Mouse (Mus musculus) liver, embryonic 14.5 days (tissue): Measurements from ENCODE around the gene Nudt8. TPM values are rescaled to one million over a fixed set of nuclear protein-coding genes. Genes with fewer than 3 reads are reported as not detected.

Experiments
- ATAC-seq: fragments of 200-750 bp; cut with Nextera tagmentation; 2 replicates; pipeline ENCODE4 v1.8.0; 2017; ENCODE audit warnings: moderate number of reproducible peaks, mild to moderate bottlenecking, moderate library complexity; ENCODE audit not compliant: insufficient read depth
- DNase-seq, 3 experiments: peaks; one replicate each; pipeline ENCODE4 v3.0.0-alpha.2; 2012 to 2013; ENCODE audit warnings: low read depth in 3 of 3, low spot score in 3 of 3
- H3K27ac ChIP-seq: fragments of 300-500 bp; sonication (generic); 2 replicates; pipeline ENCODE4 v1.5.1; 2014; ENCODE audit warnings: moderate library complexity, mild to moderate bottlenecking, control low read depth, inconsistent platforms
- H3K27me3 ChIP-seq: fragments of 300-500 bp; sonication (generic); 2 replicates; pipeline ENCODE4 v1.6.1; 2014; ENCODE audit warnings: mild to moderate bottlenecking, low read length, moderate library complexity; ENCODE audit not compliant: control insufficient read depth, insufficient read depth
- H3K36me3 ChIP-seq: fragments of 300-500 bp; sonication (generic); replicated peaks from 2 replicates; pipeline ENCODE4 v1.6.1; 2014; ENCODE audit warnings: low read depth; ENCODE audit not compliant: control insufficient read depth, insufficient read depth
- H3K4me1 ChIP-seq, 2 experiments: fragments of 200-500 bp in 1 of 2; fragments of 300-500 bp in 1 of 2; sonication (generic) in 1 of 2; replicated peaks; 2 replicates each; pipeline ENCODE4 v1.6.1; 2012 to 2014; ENCODE audit warnings: antibody characterized with exemption in 1 of 2, inconsistent platforms in 1 of 2, low read length in 1 of 2; ENCODE audit not compliant: control insufficient read depth in 2 of 2, insufficient read depth in 2 of 2
- H3K4me2 ChIP-seq: fragments of 300-500 bp; sonication (generic); 2 replicates; pipeline ENCODE4 v1.6.1; 2014; ENCODE audit warnings: low read depth, mild to moderate bottlenecking, control low read depth, moderate library complexity
- H3K4me3 ChIP-seq, 2 experiments: fragments of 200-500 bp in 1 of 2; fragments of 300-500 bp in 1 of 2; sonication (generic) in 1 of 2; 2 replicates each; pipeline ENCODE4 v1.5.1; 2012 to 2014; ENCODE audit warnings: low read depth in 2 of 2, low read length in 2 of 2, mild to moderate bottlenecking in 2 of 2, control low read depth in 1 of 2, inconsistent platforms in 1 of 2, moderate library complexity in 1 of 2; ENCODE audit not compliant: insufficient read depth in 1 of 2
- H3K9ac ChIP-seq: fragments of 300-500 bp; sonication (generic); replicated peaks from 2 replicates; pipeline ENCODE4 v1.6.1; 2014; ENCODE audit warnings: mild to moderate bottlenecking, control low read depth, moderate library complexity
- H3K9me3 ChIP-seq: fragments of 300-500 bp; sonication (generic); 2 replicates; pipeline ENCODE4 v1.6.1; 2016; ENCODE audit warnings: low read length, mixed read lengths; ENCODE audit not compliant: control insufficient read depth
- CTCF ChIP-seq: IDR thresholded peaks from 2 replicates; pipeline ENCODE4 v1.5.1; 2016; ENCODE audit warnings: antibody characterized with exemption, low read depth, control low read depth
- EP300 ChIP-seq: IDR thresholded peaks from 2 replicates; pipeline ENCODE4 v1.6.1; 2016; ENCODE audit warnings: antibody characterized with exemption, low read depth
- WGBS: fragments of 180-500 bp; shearing (Covaris S2); extraction: QIAGEN DNeasy Blood & Tissue Kit; methylation state at CpG from one replicate; pipeline ENCODE4 v1.1.7; 2014; ENCODE audit not compliant: insufficient replicate concordance; 5-methylcytosine and 5-hydroxymethylcytosine counted together
- polyA plus RNA-seq, 2 experiments: library from polyadenylated mRNA; depleted of rRNA in 1 of 2; stranded (reverse) in 1 of 2; unstranded in 1 of 2; fragments of >200 nt; fragmentation: Nextera tagmentation in 1 of 2; extraction: Ambion mirVana in 1 of 2; gene quantifications; 2 replicates each; pipeline versions ENCODE4 v1.2.1 to v1.2.3; 2012 to 2014

Nudt8 gene
- polyA plus RNA-seq, 2 experiments = 2.9 to 14.2 TPM

- WGBS = 44% methylated on average over 5 of the region's 5 CpGs
- Histone ChIP-seq H3K9ac (no peak within 1 kb of the TSS), H3K4me1 (0 out of 4 replicates have a peak, but pooled peaks cover 0 to 2% of the 10 kb centered on the region in 2 experiments), H3K9me3 (no peaks in the 10 kb centered on the region), H3K4me3 (no peak within 1 kb of the TSS), H3K36me3 (no peaks in the 10 kb centered on the region), H3K4me2 (no peak within 1 kb of the TSS), H3K27me3 (no peaks in the 10 kb centered on the region), H3K27ac (no peak within 1 kb of the TSS)
- TF ChIP-seq CTCF (no peak), EP300 (no peak)
- DNase-seq = no peak
- no peak for ATAC-seq
These were observed 8.0 kb upstream of the Nudt8 start, which contains the start of gene Tbx10 for GRCm38 (mm10) chr19:3992416-3992815. Tbx10 (plus strand) TSS chr19:3992752.

GRCm38 (mm10) chr19:3994932-3995331 lies 5.4 kb upstream of the Nudt8 start:
- no peak for ATAC-seq

GRCm38 (mm10) chr19:3995505-3995904 lies 4.9 kb upstream of the Nudt8 start:
- Histone ChIP-seq H3K9ac (no peak overlapping the region), H3K27me3 (no peaks in the 10 kb centered on the region), H3K27ac (no peak overlapping the region), H3K4me2 (no peak overlapping the region), H3K4me3 (no peak overlapping the region), H3K9me3 (no peaks in the 10 kb centered on the region), H3K36me3 (no peaks in the 10 kb centered on the region), H3K4me1 (0 out of 4 replicates have a peak, but pooled peaks cover 2 to 7% of the 10 kb centered on the region in 2 experiments)
- no peak for TF ChIP-seq CTCF
- TF ChIP-seq EP300 = no peak
- WGBS = 84% methylated on average over 3 of the region's 3 CpGs
- DNase-seq (no peak), ATAC-seq (no peak)

More at GRCm38 (mm10) chr19:3994932-3995331, 5.4 kb upstream of the Nudt8 start:
- 0 out of 4 replicates have a peak, but pooled peaks cover 2 to 7% of the 10 kb centered on the region in 2 experiments for H3K4me1 ChIP-seq
- H3K9me3 ChIP-seq = no peaks in the 10 kb centered on the region
- H3K4me2 ChIP-seq = no peak overlapping the region
- no peak for TF ChIP-seq CTCF
- no peak for TF ChIP-seq EP300
- H3K27me3 ChIP-seq = no peaks in the 10 kb centered on the region
- H3K27ac ChIP-seq = no peak overlapping the region
- WGBS = 54% methylated on average over 6 of the region's 6 CpGs
- no peak overlapping the region for H3K9ac ChIP-seq
- no peaks in the 10 kb centered on the region for H3K36me3 ChIP-seq
- no peak for DNase-seq
- H3K4me3 ChIP-seq = no peak overlapping the region

- no peak overlapping the region for H3K9ac ChIP-seq
These were observed 4.3 kb upstream of the Nudt8 start for GRCm38 (mm10) chr19:3996106-3996505.

GRCm38 (mm10) chr19:3996747-3997146 lies 3.6 kb upstream of the Nudt8 start:
- H3K4me1 ChIP-seq = peaks cover 2 to 12% of the 10 kb centered on the region in 2 experiments; a peak in 2 of 4 replicates
- WGBS = 60% methylated on average over 8 of the region's 8 CpGs
- TF ChIP-seq CTCF = no peak
- TF ChIP-seq EP300 = no peak
- no peak overlapping the region for H3K9ac ChIP-seq
- H3K36me3 ChIP-seq = no peaks in the 10 kb centered on the region
- DNase-seq (no peak), ATAC-seq (no peak)
- H3K27me3 ChIP-seq = no peaks in the 10 kb centered on the region
- no peak overlapping the region for H3K4me2 ChIP-seq
- no peak overlapping the region for H3K4me3 ChIP-seq
- H3K9me3 ChIP-seq = no peaks in the 10 kb centered on the region
- H3K27ac ChIP-seq = no peak overlapping the region

More at GRCm38 (mm10) chr19:3996106-3996505, 4.3 kb upstream of the Nudt8 start:
- Histone ChIP-seq H3K4me2 (no peak overlapping the region), H3K4me3 (no peak overlapping the region), H3K27ac (no peak overlapping the region), H3K27me3 (no peaks in the 10 kb centered on the region), H3K4me1 (peaks cover 2 to 10% of the 10 kb centered on the region in 2 experiments; a peak in 2 of 4 replicates), H3K36me3 (no peaks in the 10 kb centered on the region), H3K9me3 (no peaks in the 10 kb centered on the region)
- no peak for TF ChIP-seq EP300
- no peak for TF ChIP-seq CTCF
- DNase-seq (no peak), ATAC-seq (no peak)
- 48% methylated on average over 7 of the region's 7 CpGs for WGBS
